Mouse (Mus musculus) brain, adult 10 weeks (tissue): Measurements from ENCODE around the gene Rab9b. TPM values are rescaled to one million over a fixed set of nuclear protein-coding genes. Genes with fewer than 3 reads are reported as not detected.

Experiments used
- polyA plus RNA-seq: library from polyadenylated mRNA; stranded (reverse); fragments of 350-450 nt; fragmentation: Illumina TruSeq; extraction: RNeasy Lipid Tissue Mini Kit (QIAGEN cat#74804); gene quantifications from one replicate; pipeline ENCODE4 v1.2.3, GENCODE M21; 2015; ENCODE audit warnings: low read depth, low replicate concordance

The Rab9b gene
- 24.7 TPM for polyA plus RNA-seq

DNA sequence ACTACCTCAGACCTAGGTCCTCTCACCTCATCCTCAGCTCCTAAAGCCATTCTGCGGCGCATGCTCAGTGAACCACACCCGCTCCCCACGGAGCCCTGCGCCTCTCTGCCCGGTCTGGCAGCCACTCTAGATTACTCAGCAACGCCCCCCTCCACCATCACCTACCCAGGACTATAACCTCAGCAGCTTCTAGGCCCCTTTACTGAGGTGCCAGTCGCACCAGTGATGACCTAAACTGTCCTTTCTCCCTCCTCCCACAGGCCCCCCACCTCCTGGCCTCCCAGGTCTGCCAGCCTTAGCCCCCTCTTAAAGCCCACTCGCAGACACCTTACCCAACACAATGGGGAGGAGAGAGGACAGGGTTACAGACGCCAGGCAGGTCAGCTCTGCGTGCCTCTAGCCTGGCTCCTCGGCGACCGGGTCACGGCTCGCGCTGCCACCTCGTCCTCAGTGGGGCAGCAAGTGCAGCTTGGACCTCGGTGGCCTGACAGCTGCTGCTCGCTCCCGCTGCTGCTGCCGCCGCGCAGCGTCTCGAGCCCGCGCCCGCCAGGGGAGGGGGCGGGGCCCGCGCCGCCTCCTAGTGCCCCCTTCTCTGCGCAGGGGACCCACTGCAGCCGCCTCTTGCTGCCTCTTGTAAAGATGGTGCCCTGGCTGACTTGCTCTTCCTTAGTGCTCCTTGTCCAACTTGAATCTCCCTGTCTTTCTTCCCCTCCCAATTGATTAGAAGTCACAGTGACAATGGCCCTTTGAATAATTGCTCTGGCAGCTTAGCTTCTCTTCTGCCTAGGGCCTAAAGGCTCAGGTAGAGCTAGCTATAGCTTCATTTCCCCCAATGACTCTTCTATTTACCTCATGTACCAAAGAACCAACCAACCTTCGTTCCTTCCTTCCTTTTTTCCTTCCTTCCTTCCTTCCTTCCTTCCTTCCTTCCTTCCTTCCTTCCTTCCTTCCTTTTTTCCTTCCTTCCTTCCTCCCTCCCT lies at the start of gene Rab9b:
Gene Rab9b (minus strand): TSS at position 695 of the 980 bp plus-strand sequence.

DNA sequence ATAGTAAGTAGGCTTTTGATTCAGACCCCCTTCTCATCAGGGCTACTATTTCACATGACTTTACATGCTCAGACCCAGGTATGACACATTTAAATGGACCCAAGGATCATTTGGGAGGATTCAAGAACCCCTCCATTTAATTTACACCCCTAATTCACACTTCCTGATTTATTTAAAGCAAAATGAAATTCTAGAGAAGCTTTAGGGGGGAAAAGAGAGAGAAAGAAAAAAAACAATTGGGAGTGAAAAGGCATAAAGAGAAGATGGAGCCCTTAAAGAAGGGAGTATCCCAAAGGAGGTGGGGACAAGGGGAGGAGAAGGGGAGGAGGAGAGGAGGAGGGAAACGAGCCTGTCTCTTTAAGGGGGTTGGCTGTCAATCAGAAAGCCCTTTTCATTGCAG lies 46.2 kb downstream of the Rab9b start, which contains the start of gene Plp1:
Gene Plp1 (plus strand): TSS at position 301 of the 400 bp plus-strand sequence.

Other genes starting within 250 kb of the Rab9b start
- gene Tceal1, start 160.8 kb downstream of the Rab9b start, polyA plus RNA-seq, result 30.6 TPM
- 361 TPM for gene Morf4l2, start 125.1 kb downstream of the Rab9b start, polyA plus RNA-seq
- not detected for gene Glra4, start 88.6 kb downstream of the Rab9b start, polyA plus RNA-seq
- gene Plp1, start 46.1 kb downstream of the Rab9b start, polyA plus RNA-seq, result 1,949 TPM
- gene H2bfm, start 58.6 kb upstream of the Rab9b start, polyA plus RNA-seq, result not detected
- 51.5 TPM for gene Tmsb15b2, start 106.7 kb upstream of the Rab9b start, polyA plus RNA-seq
- 8.4 TPM for gene Tmsb15l, start 108.1 kb upstream of the Rab9b start, polyA plus RNA-seq
- gene Tmsb15b1, start 108.1 kb upstream of the Rab9b start, polyA plus RNA-seq, result 23.4 TPM
- gene Zcchc18, start 124.4 kb upstream of the Rab9b start, polyA plus RNA-seq, result 344 TPM
- 15.7 TPM for gene Slc25a53, start 169.5 kb upstream of the Rab9b start, polyA plus RNA-seq
- 4.8 TPM for gene Fam199x, start 180.8 kb upstream of the Rab9b start, polyA plus RNA-seq